Mouse (Mus musculus): ENCODE measurements around the gene Gm17949.

Gene Gm17949

GRCm38 (mm10) chr17:56990115-56990746 is 21.0 kb upstream of the Gm17949 start, which contains the start of gene Clpp:
Gene Clpp (plus strand): TSS chr17:56990305.
- DNase-seq (ENCODE audit: extremely low read depth, insufficient read length, low spot score): peak; percentile 97

GRCm38 (mm10) chr17:56990966-56991365 is 20.3 kb upstream of the Gm17949 start:
- no peak for DNase-seq (ENCODE audit: extremely low read depth, insufficient read length, low spot score)

GRCm38 (mm10) chr17:56995046-56995445 is 16.2 kb upstream of the Gm17949 start:
- DNase-seq (ENCODE audit: extremely low read depth, insufficient read length, low spot score): no peak

- no peak for DNase-seq (ENCODE audit: extremely low read depth, insufficient read length, low spot score)
Measured at GRCm38 (mm10) chr17:56996506-56996905, 14.8 kb upstream of the Gm17949 start.

- DNase-seq (ENCODE audit: extremely low read depth, insufficient read length, low spot score): peak; percentile 97
Measured at GRCm38 (mm10) chr17:56997029-56997667, 14.1 kb upstream of the Gm17949 start, which contains the start of gene Alkbh7. Gene Alkbh7 (plus strand): TSS chr17:56997339.

- DNase-seq (ENCODE audit: extremely low read depth, insufficient read length, low spot score): no peak
Measured at GRCm38 (mm10) chr17:56999414-56999813, 11.9 kb upstream of the Gm17949 start.

- no peak for DNase-seq (ENCODE audit: extremely low read depth, insufficient read length, low spot score)
Measured at GRCm38 (mm10) chr17:56999968-57000609, 11.2 kb upstream of the Gm17949 start, which contains the start of gene Pspn. Gene Pspn (minus strand): TSS chr17:57000018.

GRCm38 (mm10) chr17:57001228-57001627 is 10.0 kb upstream of the Gm17949 start:
- DNase-seq (ENCODE audit: extremely low read depth, insufficient read length, low spot score): no peak

- DNase-seq (ENCODE audit: extremely low read depth, insufficient read length, low spot score): no peak
Measured at GRCm38 (mm10) chr17:57003994-57004393, 7.3 kb upstream of the Gm17949 start.

GRCm38 (mm10) chr17:57007137-57007905 is 3.9 kb upstream of the Gm17949 start:
- DNase-seq (ENCODE audit: extremely low read depth, insufficient read length, low spot score): no peak

- no peak for DNase-seq (ENCODE audit: extremely low read depth, insufficient read length, low spot score)
Measured at GRCm38 (mm10) chr17:57010911-57011235, 396 bp upstream of the Gm17949 start.

- DNase-seq (ENCODE audit: extremely low read depth, insufficient read length, low spot score): no peak
Measured at GRCm38 (mm10) chr17:57012245-57012795, 1.1 kb downstream of the Gm17949 start.

- no peak for DNase-seq (ENCODE audit: extremely low read depth, insufficient read length, low spot score)
Measured at GRCm38 (mm10) chr17:57019693-57020092, 8.4 kb downstream of the Gm17949 start.

- no peak for DNase-seq (ENCODE audit: extremely low read depth, insufficient read length, low spot score)
Measured at GRCm38 (mm10) chr17:57020960-57021359, 9.7 kb downstream of the Gm17949 start.

GRCm38 (mm10) chr17:57027471-57027870 is 16.2 kb downstream of the Gm17949 start:
- no peak for DNase-seq (ENCODE audit: extremely low read depth, insufficient read length, low spot score)

GRCm38 (mm10) chr17:57029691-57030090 is 18.4 kb downstream of the Gm17949 start:
- no peak for DNase-seq (ENCODE audit: extremely low read depth, insufficient read length, low spot score)

- DNase-seq (ENCODE audit: extremely low read depth, insufficient read length, low spot score): no peak
Measured at GRCm38 (mm10) chr17:57030931-57031660, 19.8 kb downstream of the Gm17949 start, which contains the start of gene Khsrp. Gene Khsrp (minus strand): TSS chr17:57031522.

GRCm38 (mm10) chr17:57031661-57032420 is 20.6 kb downstream of the Gm17949 start:
- DNase-seq (ENCODE audit: extremely low read depth, insufficient read length, low spot score): peak; percentile 99

GRCm38 (mm10) chr17:57032854-57033253 is 21.6 kb downstream of the Gm17949 start:
- DNase-seq (ENCODE audit: extremely low read depth, insufficient read length, low spot score): no peak

All from 3134 (cell line).